Mouse (Mus musculus) MEL (cell line): Measurements from ENCODE around the gene Pars2. TPM values are rescaled to one million over a fixed set of nuclear protein-coding genes. Genes with fewer than 3 reads are reported as not detected.

Experiments used
- DNase-seq: peaks from one replicate; pipeline ENCODE4 v3.0.0; 2011; ENCODE audit warnings: low read depth, low spot score
- H3K27ac ChIP-seq: 2 replicates; pipeline ENCODE4 v1.5.1; 2012; ENCODE audit warnings: low read depth, mild to moderate bottlenecking, control low read depth, low read length, moderate library complexity; ENCODE audit not compliant: control insufficient read depth
- H3K27me3 ChIP-seq, 2 experiments: fragments of 150-350 bp in 1 of 2; sonication (generic) in 1 of 2; 2 replicates each; pipeline ENCODE4 v1.6.1; 2012; ENCODE audit warnings: low read length in 2 of 2, mild to moderate bottlenecking in 2 of 2, improper control_type of control experiment in 1 of 2, moderate library complexity in 1 of 2; ENCODE audit not compliant: insufficient read depth in 2 of 2, control insufficient read depth in 1 of 2
- H3K36me3 ChIP-seq, 2 experiments: 2 replicates each; pipeline ENCODE4 v1.6.1; 2012 to 2014; ENCODE audit warnings: low read length in 2 of 2, improper control_type of control experiment in 1 of 2, inconsistent platforms in 1 of 2, mild to moderate bottlenecking in 1 of 2; ENCODE audit not compliant: insufficient read depth in 2 of 2, control insufficient read depth in 1 of 2
- H3K4me1 ChIP-seq, 2 experiments: fragments of 150-350 bp in 1 of 2; sonication (generic) in 1 of 2; 2 replicates each; pipeline ENCODE4 v1.6.1; 2012; ENCODE audit warnings: low read length in 2 of 2, improper control_type of control experiment in 1 of 2, mild to moderate bottlenecking in 1 of 2; ENCODE audit not compliant: insufficient read depth in 2 of 2, control insufficient read depth in 1 of 2
- H3K4me3 ChIP-seq, 2 experiments: fragments of 150-350 bp in 1 of 2; sonication (generic) in 1 of 2; 2 replicates each; pipeline ENCODE4 v1.5.1; 2012; ENCODE audit warnings: low read depth in 2 of 2, low read length in 2 of 2, mild to moderate bottlenecking in 2 of 2, moderate library complexity in 2 of 2, control low read depth in 1 of 2, improper control_type of control experiment in 1 of 2; ENCODE audit not compliant: control insufficient read depth in 1 of 2, insufficient read depth in 1 of 2
- H3K79me2 ChIP-seq: 2 replicates; pipeline ENCODE4 v1.6.1; 2012; ENCODE audit warnings: mild to moderate bottlenecking, low read length, moderate library complexity; ENCODE audit not compliant: control insufficient read depth, poor library complexity, insufficient read depth
- H3K9ac ChIP-seq: 2 replicates; pipeline ENCODE4 v1.6.1; 2012; ENCODE audit warnings: low read depth, mild to moderate bottlenecking, control low read depth, low read length, moderate library complexity; ENCODE audit not compliant: control insufficient read depth, poor library complexity, severe bottlenecking
- H3K9me3 ChIP-seq: fragments of 150-350 bp; sonication (generic); replicated peaks from 2 replicates; pipeline ENCODE4 v1.6.1; 2012; ENCODE audit warnings: mild to moderate bottlenecking, low read length, improper control_type of control experiment, moderate library complexity; ENCODE audit not compliant: insufficient read depth
- BHLHE40 ChIP-seq: IDR thresholded peaks from 2 replicates; pipeline ENCODE4 v1.6.1; 2012; ENCODE audit warnings: low read depth, mild to moderate bottlenecking, inconsistent platforms, low read length, improper control_type of control experiment, borderline replicate concordance
- CHD2 ChIP-seq: IDR thresholded peaks from 2 replicates; pipeline ENCODE4 v1.6.1; 2011; ENCODE audit warnings: low read length, improper control_type of control experiment
- CTCF ChIP-seq, 3 experiments: IDR thresholded peaks in 2 of 3; conservative IDR thresholded peaks in 1 of 3; 2 replicates each; pipeline ENCODE4 v1.5.1; 2011 to 2012; ENCODE audit warnings: low read length in 3 of 3, low read depth in 2 of 3, mild to moderate bottlenecking in 2 of 3, improper control_type of control experiment in 1 of 3, inconsistent platforms in 1 of 3, mixed read lengths in 1 of 3, moderate library complexity in 1 of 3; ENCODE audit not compliant: control insufficient read depth in 1 of 3, insufficient read depth in 1 of 3, poor library complexity in 1 of 3, severe bottlenecking in 1 of 3
- ELF1 ChIP-seq: IDR thresholded peaks from 2 replicates; pipeline ENCODE4 v1.6.1; 2014; ENCODE audit warnings: low read depth, mild to moderate bottlenecking, inconsistent platforms, low read length, improper control_type of control experiment, moderate library complexity
- EP300 ChIP-seq, 2 experiments: IDR thresholded peaks; 2 replicates each; pipeline ENCODE4 v1.6.1; 2011; ENCODE audit warnings: improper control_type of control experiment in 2 of 2, low read length in 2 of 2, low read depth in 1 of 2, mild to moderate bottlenecking in 1 of 2
- GABPA ChIP-seq: IDR thresholded peaks from 2 replicates; pipeline ENCODE4 v1.6.1; 2012; ENCODE audit warnings: low read depth, mild to moderate bottlenecking, inconsistent platforms, low read length, improper control_type of control experiment, moderate library complexity
- KAT2A ChIP-seq: conservative IDR thresholded peaks from 2 replicates; pipeline ENCODE4 v1.6.1; 2012; ENCODE audit warnings: low read depth, low read length, improper control_type of control experiment, inconsistent platforms
- MAX ChIP-seq: IDR thresholded peaks from 2 replicates; pipeline ENCODE4 v1.6.1; 2011; ENCODE audit warnings: low read length, improper control_type of control experiment
- MEF2A ChIP-seq: IDR thresholded peaks from 2 replicates; pipeline ENCODE4 v1.6.1; 2014; ENCODE audit warnings: low read depth, mild to moderate bottlenecking, inconsistent platforms, low read length, improper control_type of control experiment; ENCODE audit not compliant: poor library complexity, insufficient replicate concordance, severe bottlenecking; ENCODE audit errors: extremely low read depth
- MXI1 ChIP-seq: IDR thresholded peaks from 2 replicates; pipeline ENCODE4 v1.6.1; 2011; ENCODE audit warnings: mild to moderate bottlenecking, low read depth, low read length, improper control_type of control experiment
- MYC ChIP-seq: IDR thresholded peaks from 2 replicates; pipeline ENCODE4 v1.6.1; 2011; ENCODE audit warnings: low read depth, mild to moderate bottlenecking, low read length, improper control_type of control experiment, moderate library complexity
- NELFE ChIP-seq: IDR thresholded peaks from 2 replicates; pipeline ENCODE4 v1.6.1; 2011; ENCODE audit warnings: low read depth, low read length, improper control_type of control experiment
- POLR2A ChIP-seq, 2 experiments: IDR thresholded peaks; 2 replicates each; pipeline ENCODE4 v1.6.1; 2011 to 2012; ENCODE audit warnings: low read length in 2 of 2, mild to moderate bottlenecking in 2 of 2, control low read depth in 1 of 2, improper control_type of control experiment in 1 of 2, low read depth in 1 of 2, moderate library complexity in 1 of 2; ENCODE audit not compliant: control insufficient read depth in 1 of 2, insufficient read depth in 1 of 2, poor library complexity in 1 of 2
- POLR2AphosphoS2 ChIP-seq: IDR thresholded peaks from 2 replicates; pipeline ENCODE4 v1.6.1; 2011; ENCODE audit warnings: low read length, improper control_type of control experiment
- POLR2AphosphoS5 ChIP-seq: IDR thresholded peaks from 2 replicates; pipeline ENCODE4 v1.6.1; 2012; ENCODE audit warnings: low read depth, borderline replicate concordance, mild to moderate bottlenecking, inconsistent platforms, low read length, moderate library complexity, mixed read lengths
- RAD21 ChIP-seq: IDR thresholded peaks from 2 replicates; pipeline ENCODE4 v1.6.1; 2011; ENCODE audit warnings: mild to moderate bottlenecking, low read depth, low read length, improper control_type of control experiment
- RCOR1 ChIP-seq: IDR thresholded peaks from 2 replicates; pipeline ENCODE4 v1.6.1; 2012; ENCODE audit warnings: low read depth, mild to moderate bottlenecking, inconsistent platforms, low read length, improper control_type of control experiment
- SMC3 ChIP-seq: IDR thresholded peaks from 2 replicates; pipeline ENCODE4 v1.6.1; 2011; ENCODE audit warnings: low read depth, low read length, improper control_type of control experiment
- TAL1 ChIP-seq: IDR thresholded peaks from 2 replicates; pipeline ENCODE4 v1.6.1; 2012; ENCODE audit warnings: mild to moderate bottlenecking, inconsistent platforms, low read length, moderate library complexity, mixed read lengths
- TBP ChIP-seq: IDR thresholded peaks from 2 replicates; pipeline ENCODE4 v1.8.0; 2011; ENCODE audit warnings: low read depth, low read length, improper control_type of control experiment
- TCF12 ChIP-seq: IDR thresholded peaks from 2 replicates; pipeline ENCODE4 v1.6.1; 2014; ENCODE audit warnings: low read depth, mild to moderate bottlenecking, inconsistent platforms, low read length, improper control_type of control experiment, moderate library complexity
- USF1 ChIP-seq: IDR thresholded peaks from 2 replicates; pipeline ENCODE4 v1.6.1; 2014; ENCODE audit warnings: low read depth, mild to moderate bottlenecking, inconsistent platforms, low read length, improper control_type of control experiment, moderate library complexity
- USF2 ChIP-seq, 2 experiments: IDR thresholded peaks; 2 replicates each; pipeline ENCODE4 v1.6.1; 2011 to 2012; ENCODE audit warnings: improper control_type of control experiment in 2 of 2, low read length in 2 of 2, borderline replicate concordance in 1 of 2, inconsistent platforms in 1 of 2, low read depth in 1 of 2, mild to moderate bottlenecking in 1 of 2; ENCODE audit not compliant: insufficient read depth in 1 of 2
- ZMIZ1 ChIP-seq: IDR thresholded peaks from 2 replicates; pipeline ENCODE4 v1.6.1; 2012; ENCODE audit warnings: low read depth, mild to moderate bottlenecking, inconsistent platforms, low read length, improper control_type of control experiment, moderate library complexity
- ZNF384 ChIP-seq: IDR thresholded peaks from 2 replicates; pipeline ENCODE4 v1.6.1; 2012; ENCODE audit warnings: low read depth, mild to moderate bottlenecking, inconsistent platforms, low read length, improper control_type of control experiment
- polyA plus RNA-seq, 2 experiments: library from polyadenylated mRNA; stranded (reverse) in 1 of 2; unstranded in 1 of 2; fragments of >175 nt in 1 of 2; fragments of >200 nt in 1 of 2; gene quantifications; 2 replicates each; pipeline versions ENCODE4 v1.2.1 to v1.2.4; 2012; ENCODE audit warnings: low replicate concordance in 2 of 2, low read depth in 1 of 2; ENCODE audit not compliant: insufficient read length in 2 of 2, insufficient read depth in 1 of 2, missing spikeins in 1 of 2
- total RNA-seq: library from RNA; depleted of rRNA; stranded (reverse); fragments of 300-350 nt; gene quantifications from 2 replicates; pipeline ENCODE4 v1.2.3, GENCODE M21; 2012

Pars2 gene
- total and polyA plus RNA-seq, 3 experiments: 10.9 to 11.3 TPM; not detected in 1

DNA sequence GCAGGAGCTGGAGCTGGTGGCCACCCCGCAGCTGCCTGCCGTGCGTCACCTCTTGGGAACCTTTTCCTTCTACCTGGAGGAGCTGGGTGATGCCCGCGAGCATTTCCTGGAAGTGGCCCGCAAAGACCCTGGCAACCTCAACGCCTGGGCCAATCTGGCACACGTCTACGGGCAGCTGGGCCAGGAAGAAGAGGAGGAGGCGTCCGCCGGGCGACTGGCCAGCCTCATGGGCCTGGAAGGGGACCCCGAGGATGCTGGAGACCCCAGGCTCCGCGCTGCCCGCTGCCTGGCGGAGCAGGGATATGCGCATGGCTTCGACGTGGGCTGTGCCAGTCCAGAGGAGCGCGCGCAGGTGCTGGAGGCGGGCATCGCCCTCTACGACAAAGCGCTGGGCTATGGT lies 28.2 kb upstream of the Pars2 start:
- Histone ChIP-seq H3K9me3 (no peaks in the 10 kb centered on the region), H3K79me2 (no peaks in the 10 kb centered on the region), H3K4me1 (no peaks in the 10 kb centered on the region), H3K27ac (no peak overlapping the region), H3K4me3 (no peak overlapping the region), H3K9ac (no peak overlapping the region), H3K36me3 (no peaks in the 10 kb centered on the region), H3K27me3 (no peaks in the 10 kb centered on the region; a peak in 3 of 4 replicates)
- TF ChIP-seq SMC3: no peak
- TF ChIP-seq BHLHE40: no peak
- TF ChIP-seq POLR2AphosphoS2: no peak
- no peak for TF ChIP-seq KAT2A
- TF ChIP-seq TBP: no peak
- TF ChIP-seq TCF12: no peak
- TF ChIP-seq MAX: no peak
- no peak for TF ChIP-seq EP300 (IDR thresholded peaks at IDR 0.05; ENCODE audit: low read depth in 1 of 2, low read length in 2 of 2)
- TF ChIP-seq MXI1: no peak
- no peak for TF ChIP-seq CTCF (IDR thresholded peaks at IDR 0.05 in 2 of 3, conservative IDR thresholded peaks at IDR 0.05 in 1 of 3; ENCODE audit: control insufficient read depth in 1 of 3, insufficient read depth in 1 of 3, low read depth in 2 of 3, low read length in 3 of 3, poor library complexity in 1 of 3, severe bottlenecking in 1 of 3)
- TF ChIP-seq USF2 (IDR thresholded peaks at IDR 0.05; ENCODE audit: borderline replicate concordance in 1 of 2, insufficient read depth in 1 of 2, low read depth in 1 of 2, low read length in 2 of 2): no peak
- no peak for TF ChIP-seq CHD2
- TF ChIP-seq GABPA: no peak
- TF ChIP-seq MEF2A: no peak
- no peak for TF ChIP-seq RCOR1
- no peak for TF ChIP-seq POLR2AphosphoS5
- no peak for TF ChIP-seq POLR2A (IDR thresholded peaks at IDR 0.05; ENCODE audit: control insufficient read depth in 1 of 2, insufficient read depth in 1 of 2, low read depth in 1 of 2, low read length in 2 of 2, poor library complexity in 1 of 2)
- no peak for TF ChIP-seq TAL1
- DNase-seq: no peak

DNA sequence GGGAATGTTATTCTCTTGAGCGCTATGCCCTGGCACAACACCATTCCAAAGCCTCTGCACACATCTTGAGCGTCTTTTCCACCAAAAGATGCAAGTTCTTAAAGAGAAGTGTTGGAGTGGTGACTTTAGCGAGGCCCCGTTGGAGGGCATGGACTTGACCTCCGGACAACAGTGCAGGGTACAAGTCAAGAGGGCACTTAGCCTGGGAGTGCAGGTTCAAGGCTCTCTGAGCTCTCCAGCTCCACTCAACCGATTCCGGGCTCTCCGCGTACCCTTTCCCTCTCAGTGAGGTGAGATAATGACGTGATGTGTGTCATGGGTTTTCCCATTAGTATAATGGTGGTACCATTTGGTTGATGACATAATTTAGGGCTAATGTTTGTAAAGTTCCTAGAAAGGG lies 26.6 kb upstream of the Pars2 start:
- Histone ChIP-seq H3K79me2 (no peaks in the 10 kb centered on the region), H3K9ac (no peak overlapping the region), H3K27ac (no peak overlapping the region), H3K27me3 (peaks cover 1 to 2% of the 10 kb centered on the region in 2 experiments; a peak in 3 of 4 replicates), H3K4me1 (no peaks in the 10 kb centered on the region), H3K4me3 (no peak overlapping the region), H3K36me3 (no peaks in the 10 kb centered on the region), H3K9me3 (no peaks in the 10 kb centered on the region)
- DNase-seq: no peak
- TF ChIP-seq USF1 (no peak), GABPA (no peak), CHD2 (no peak), POLR2AphosphoS5 (no peak), ZMIZ1 (no peak), MXI1 (no peak), NELFE (no peak), RAD21 (no peak), MYC (no peak), RCOR1 (no peak), ZNF384 (no peak), ELF1 (no peak), MEF2A (no peak), CTCF (IDR thresholded peaks at IDR 0.05 in 2 of 3, conservative IDR thresholded peaks at IDR 0.05 in 1 of 3; ENCODE audit: control insufficient read depth in 1 of 3, insufficient read depth in 1 of 3, low read depth in 2 of 3, low read length in 3 of 3, poor library complexity in 1 of 3, severe bottlenecking in 1 of 3) (no peak)
